Mouse (Mus musculus) C2C12 (cell line): ENCODE data around the gene Scgb1a1. TPM values are rescaled to one million over a fixed set of nuclear protein-coding genes. Genes with fewer than 3 reads are reported as not detected.

Source experiments
- H3K27me3 ChIP-seq: one replicate; pipeline ENCODE4 v1.6.1; 2011; ENCODE audit not compliant: control insufficient read depth, insufficient read depth, insufficient read length
- H3K36me3 ChIP-seq: one replicate; pipeline ENCODE4 v1.6.1; 2011; ENCODE audit not compliant: control insufficient read depth, insufficient read depth
- H3K4me3 ChIP-seq: one replicate; pipeline ENCODE4 v1.5.1; 2011; ENCODE audit warnings: mild to moderate bottlenecking, control low read depth; ENCODE audit not compliant: poor library complexity, insufficient read depth, severe bottlenecking
- H3K79me2 ChIP-seq: one replicate; pipeline ENCODE4 v1.6.1; 2011; ENCODE audit not compliant: control insufficient read depth, insufficient read depth
- H3K79me3 ChIP-seq: one replicate; pipeline ENCODE4 v1.6.1; 2011; ENCODE audit warnings: low read depth, control low read depth
- H3ac ChIP-seq: one replicate; pipeline ENCODE3; 2011; ENCODE audit warnings: low read depth; ENCODE audit not compliant: control insufficient read depth, insufficient read length
- CEBPB ChIP-seq: IDR thresholded peaks from one replicate; pipeline ENCODE4 v1.6.1; 2011; ENCODE audit warnings: low read depth, mild to moderate bottlenecking, control low read depth, moderate library complexity
- CTCF ChIP-seq: IDR thresholded peaks from one replicate; pipeline ENCODE4 v1.5.1; 2011; ENCODE audit not compliant: control insufficient read depth, insufficient read depth, insufficient read length
- FOSL1 ChIP-seq: IDR thresholded peaks from one replicate; pipeline ENCODE4 v1.8.0; 2011; ENCODE audit warnings: mild to moderate bottlenecking, low read length; ENCODE audit not compliant: poor library complexity, insufficient read depth, severe bottlenecking
- MAX ChIP-seq: IDR thresholded peaks from one replicate; pipeline ENCODE4 v1.6.1; 2011; ENCODE audit warnings: mild to moderate bottlenecking, control low read depth
- MYOD1 ChIP-seq: IDR thresholded peaks from one replicate; pipeline ENCODE4 v1.6.1; 2011; ENCODE audit warnings: low read depth; ENCODE audit not compliant: control insufficient read depth, insufficient read length
- MYOG ChIP-seq: IDR thresholded peaks from one replicate; pipeline ENCODE4 v1.6.1; 2011; ENCODE audit not compliant: control insufficient read depth, insufficient read length; ENCODE audit errors: extremely low read depth
- USF1 ChIP-seq: IDR thresholded peaks from one replicate; pipeline ENCODE4 v1.6.1; 2011; ENCODE audit warnings: low read depth, mild to moderate bottlenecking, control low read depth, moderate library complexity
- polyA plus RNA-seq: library from polyadenylated mRNA; unstranded; fragments of >200 nt; fragmentation: generic; extraction: Trizol; gene quantifications from one replicate; pipeline ENCODE4 v1.2.1, GENCODE M21; 2012; ENCODE audit warnings: missing spikeins

Scgb1a1 gene
- polyA plus RNA-seq, 1 experiment, result not detected

DNA sequence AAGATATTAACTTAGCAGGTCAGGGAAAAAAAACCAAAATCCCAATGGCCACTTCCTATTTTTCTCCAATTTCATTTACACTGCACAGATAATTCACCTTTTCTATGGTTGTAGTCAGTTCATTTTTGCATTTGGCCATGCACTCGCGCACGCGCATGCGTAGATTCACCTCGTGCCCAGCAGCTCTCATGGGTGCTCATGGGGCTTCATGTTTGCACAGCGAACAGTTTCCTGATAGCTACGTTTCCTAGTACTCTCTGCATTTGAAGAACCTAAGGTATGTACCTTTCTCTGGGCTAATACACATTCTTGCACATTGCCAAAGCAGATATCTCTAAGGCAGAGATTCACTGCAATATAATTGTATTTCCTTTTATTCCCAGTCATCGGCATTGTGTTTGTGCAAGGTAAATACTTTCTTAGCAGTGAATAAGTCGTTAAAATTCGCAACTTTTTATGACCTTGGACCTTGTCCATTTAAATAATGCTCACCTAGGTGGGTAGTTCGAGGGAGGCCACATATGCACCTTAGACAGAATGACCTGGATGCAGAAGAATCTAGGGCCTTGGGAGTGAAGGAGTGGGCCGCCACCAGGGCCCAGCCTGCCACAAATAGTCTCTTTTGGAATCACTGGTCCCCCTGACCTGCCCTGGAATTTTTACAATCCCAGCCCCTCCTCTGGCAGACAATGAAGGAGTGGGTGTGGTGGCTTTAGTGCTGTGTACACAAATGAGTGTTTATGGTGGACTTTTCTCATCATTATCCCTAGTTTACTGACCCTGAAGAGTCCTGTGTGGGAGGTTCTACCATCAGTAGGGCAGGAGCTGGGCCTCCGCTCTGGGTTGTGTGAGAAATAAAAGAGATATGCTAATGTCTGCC lies 6.2 kb downstream of the Scgb1a1 start:
- TF ChIP-seq FOSL1, result no peak
- TF ChIP-seq USF1, result no peak
- no peak for TF ChIP-seq MYOG
- TF ChIP-seq CTCF, result no peak
- no peak for TF ChIP-seq MYOD1
- TF ChIP-seq MAX, result no peak
- TF ChIP-seq CEBPB, result no peak
- no peaks in the 10 kb centered on the region for H3K79me2 ChIP-seq
- H3K79me3 ChIP-seq, result no peaks in the 10 kb centered on the region
- no peaks in the 10 kb centered on the region for H3K36me3 ChIP-seq
- no peak overlapping the region for H3ac ChIP-seq
- no peaks in the 10 kb centered on the region for H3K27me3 ChIP-seq
- no peak overlapping the region for H3K4me3 ChIP-seq

DNA sequence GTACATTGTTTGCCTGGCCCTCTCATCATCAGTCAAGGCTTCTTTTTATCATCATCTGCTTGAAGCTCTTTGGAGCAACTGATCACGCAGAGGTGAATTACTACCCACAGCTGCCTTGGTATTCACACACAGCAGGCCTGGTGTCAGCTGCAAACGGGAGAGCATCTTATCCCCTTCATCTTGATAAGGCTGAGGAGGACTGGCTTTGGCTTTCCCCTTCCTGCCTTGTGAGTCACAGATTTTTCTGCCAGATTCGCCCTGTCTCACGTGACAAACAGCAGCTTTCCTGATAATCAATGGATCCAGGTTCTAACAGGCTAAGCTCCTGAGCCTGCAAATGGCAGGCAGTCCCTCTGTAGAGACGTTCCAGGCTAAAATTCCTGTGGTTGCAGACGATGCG lies 7.8 kb downstream of the Scgb1a1 start:
- Histone ChIP-seq H3ac (no peak overlapping the region), H3K36me3 (no peaks in the 10 kb centered on the region), H3K27me3 (no peaks in the 10 kb centered on the region), H3K79me3 (no peaks in the 10 kb centered on the region), H3K4me3 (no peak overlapping the region), H3K79me2 (no peaks in the 10 kb centered on the region)
- TF ChIP-seq USF1 (peak; percentile 92), MAX (no peak), CTCF (no peak), MYOG (no peak), FOSL1 (peak; percentile 3), MYOD1 (peak; percentile 93)

DNA sequence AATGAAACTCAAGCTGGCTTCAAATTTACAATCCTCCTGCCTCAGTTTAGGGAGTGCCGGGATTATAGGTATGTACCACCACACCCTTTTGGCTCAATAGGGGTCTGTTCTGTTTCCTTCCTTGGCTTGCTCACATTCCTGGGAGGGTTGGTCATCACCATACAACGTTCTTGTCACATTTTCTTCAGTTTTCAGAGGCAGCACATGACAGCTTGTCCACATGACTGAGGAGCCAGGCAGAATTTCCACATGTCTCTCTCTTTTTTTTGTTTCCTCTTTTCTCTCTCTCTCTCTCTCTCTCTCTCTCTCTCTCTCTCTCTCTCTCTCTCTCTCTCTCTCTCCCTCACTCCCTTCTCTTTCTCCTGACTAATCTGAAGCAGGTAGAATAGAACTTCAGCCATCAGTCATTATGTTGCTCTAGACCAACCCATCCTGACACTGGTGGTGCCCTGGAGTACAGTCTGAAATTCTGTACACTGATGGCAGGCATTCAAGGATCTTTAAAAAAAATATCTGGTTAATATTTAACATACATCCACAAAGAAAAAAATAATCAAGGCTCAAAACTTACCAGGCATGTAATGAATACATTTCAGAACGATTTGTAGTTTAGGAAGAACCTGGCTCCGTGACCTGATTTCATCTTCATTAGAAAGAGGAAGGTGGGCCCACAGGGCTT lies 10.6 kb downstream of the Scgb1a1 start:
- Histone ChIP-seq H3ac (no peak overlapping the region), H3K4me3 (no peak overlapping the region), H3K79me2 (no peaks in the 10 kb centered on the region), H3K79me3 (no peaks in the 10 kb centered on the region), H3K36me3 (no peaks in the 10 kb centered on the region), H3K27me3 (no peaks in the 10 kb centered on the region)
- TF ChIP-seq USF1 (peak; percentile 95), CEBPB (no peak), MYOG (no peak), MYOD1 (no peak), CTCF (no peak), MAX (peak; percentile 76), FOSL1 (peak; percentile 41)

DNA sequence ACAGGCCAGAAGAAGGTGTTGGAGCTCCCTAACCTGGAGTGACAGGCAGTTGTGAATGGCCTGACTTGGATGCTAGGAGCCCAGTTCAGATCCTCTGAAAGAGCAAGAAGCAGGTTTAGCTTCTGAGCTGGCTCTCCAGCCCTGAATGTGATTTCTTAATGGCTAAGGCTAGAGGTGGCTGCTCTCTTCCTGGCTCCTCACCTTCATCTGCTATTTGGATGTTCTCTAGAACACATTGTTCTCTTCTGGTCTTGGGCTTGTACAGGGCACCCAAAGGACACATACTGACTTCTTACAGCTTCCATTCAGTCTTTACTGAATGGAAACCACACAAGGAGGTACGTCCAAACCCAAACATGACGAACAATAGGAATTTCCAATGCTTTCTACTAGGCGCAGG lies 11.7 kb downstream of the Scgb1a1 start:
- H3K27me3 ChIP-seq, result no peaks in the 10 kb centered on the region
- no peaks in the 10 kb centered on the region for H3K79me2 ChIP-seq
- no peak overlapping the region for H3K4me3 ChIP-seq
- no peaks in the 10 kb centered on the region for H3K79me3 ChIP-seq
- TF ChIP-seq CTCF (no peak), CEBPB (no peak)
- no peaks in the 10 kb centered on the region for H3K36me3 ChIP-seq
- no peak overlapping the region for H3ac ChIP-seq

DNA sequence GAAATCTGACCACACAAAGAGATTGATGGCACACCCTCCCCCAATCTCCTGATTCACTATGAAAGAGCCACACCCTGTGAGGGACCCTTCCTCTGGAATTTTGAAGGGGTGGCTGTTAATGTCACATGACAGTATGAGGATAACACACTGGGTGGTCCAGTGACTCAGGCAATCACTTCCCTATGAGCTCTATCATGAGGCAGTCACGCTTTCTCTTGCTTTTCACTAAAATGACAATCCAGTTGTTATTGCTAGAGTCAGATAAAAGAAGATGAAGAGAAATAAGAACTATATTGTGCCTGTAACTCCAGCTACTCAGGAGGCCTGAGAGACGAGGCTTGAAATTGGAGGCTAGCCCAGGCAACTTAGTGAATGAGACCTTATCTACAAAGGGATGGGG lies 12.2 kb downstream of the Scgb1a1 start:
- H3ac ChIP-seq, result no peak overlapping the region
- TF ChIP-seq MYOD1, result no peak
- TF ChIP-seq MYOG, result no peak
- TF ChIP-seq CEBPB, result no peak
- TF ChIP-seq USF1, result peak; percentile 77
- no peak for TF ChIP-seq CTCF
- TF ChIP-seq MAX, result no peak
- H3K4me3 ChIP-seq, result no peak overlapping the region
- H3K79me2 ChIP-seq, result no peaks in the 10 kb centered on the region
- H3K79me3 ChIP-seq, result no peaks in the 10 kb centered on the region
- no peaks in the 10 kb centered on the region for H3K36me3 ChIP-seq
- H3K27me3 ChIP-seq, result no peaks in the 10 kb centered on the region

DNA sequence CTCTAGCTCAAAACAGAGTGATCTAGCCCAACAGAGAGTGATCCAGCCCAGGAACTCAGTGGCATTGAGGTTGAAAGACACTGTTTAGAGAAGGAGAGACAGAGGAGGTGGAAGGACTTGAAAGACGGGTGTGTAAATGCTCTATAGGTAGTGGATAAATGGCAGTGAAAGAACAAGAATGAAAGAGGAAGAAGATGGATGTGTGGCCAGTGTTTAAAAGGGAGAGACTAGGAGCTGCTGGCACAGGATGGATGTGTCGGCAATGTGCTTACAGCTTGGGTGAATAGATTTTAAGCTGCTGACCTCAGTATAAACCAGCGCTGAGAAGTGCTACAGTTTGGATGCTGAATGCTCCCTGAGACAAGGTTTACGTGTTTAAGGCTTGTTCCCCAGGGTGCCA lies 13.3 kb downstream of the Scgb1a1 start:
- H3K4me3 ChIP-seq, result no peak overlapping the region
- TF ChIP-seq FOSL1, result no peak
- no peak for TF ChIP-seq CTCF
- no peak for TF ChIP-seq MYOD1
- TF ChIP-seq MYOG, result no peak
- TF ChIP-seq USF1, result no peak
- TF ChIP-seq CEBPB, result no peak
- TF ChIP-seq MAX, result no peak
- H3K27me3 ChIP-seq, result no peaks in the 10 kb centered on the region
- H3K79me3 ChIP-seq, result no peaks in the 10 kb centered on the region
- no peaks in the 10 kb centered on the region for H3K79me2 ChIP-seq
- peak overlapping the region; percentile 31 for H3ac ChIP-seq
- H3K36me3 ChIP-seq, result no peaks in the 10 kb centered on the region
